Mouse (Mus musculus) left cerebral cortex, adult 11 months (tissue): ENCODE results near the gene Gnb1l.

Experiments
- DNase-seq: peaks from one replicate; pipeline ENCODE4 v3.0.0; 2022; ENCODE audit warnings: low spot score

The Gnb1l gene

GRCm38 (mm10) chr16:18547891-18548290, 49.4 kb downstream of the Gnb1l start:
- no peak for DNase-seq

GRCm38 (mm10) chr16:18551604-18552003, 53.1 kb downstream of the Gnb1l start:
- DNase-seq: no peak

- DNase-seq: no peak
Measured at GRCm38 (mm10) chr16:18552106-18552710, 53.7 kb downstream of the Gnb1l start.

DNA sequence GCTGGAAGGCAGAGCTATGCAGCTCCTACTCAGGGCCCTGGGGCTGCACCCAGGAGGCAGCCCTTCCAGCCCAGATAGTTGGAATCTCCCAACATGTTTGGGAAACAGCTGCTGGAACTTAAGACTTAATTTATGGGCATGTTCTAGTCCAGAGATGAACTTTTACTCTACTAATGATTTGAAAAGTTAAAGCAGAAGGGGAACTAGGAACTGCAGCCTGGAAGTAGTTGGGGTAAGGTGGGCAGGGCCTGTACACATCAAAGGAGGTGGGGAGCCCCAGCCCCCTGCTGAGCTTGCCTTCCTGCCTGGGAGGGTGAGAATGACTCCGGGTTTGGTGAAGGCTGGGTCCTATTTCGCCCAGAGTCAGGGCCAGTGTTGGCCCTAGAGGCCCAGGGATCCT, 56.2 kb downstream of the Gnb1l start:
- DNase-seq: no peak

DNA sequence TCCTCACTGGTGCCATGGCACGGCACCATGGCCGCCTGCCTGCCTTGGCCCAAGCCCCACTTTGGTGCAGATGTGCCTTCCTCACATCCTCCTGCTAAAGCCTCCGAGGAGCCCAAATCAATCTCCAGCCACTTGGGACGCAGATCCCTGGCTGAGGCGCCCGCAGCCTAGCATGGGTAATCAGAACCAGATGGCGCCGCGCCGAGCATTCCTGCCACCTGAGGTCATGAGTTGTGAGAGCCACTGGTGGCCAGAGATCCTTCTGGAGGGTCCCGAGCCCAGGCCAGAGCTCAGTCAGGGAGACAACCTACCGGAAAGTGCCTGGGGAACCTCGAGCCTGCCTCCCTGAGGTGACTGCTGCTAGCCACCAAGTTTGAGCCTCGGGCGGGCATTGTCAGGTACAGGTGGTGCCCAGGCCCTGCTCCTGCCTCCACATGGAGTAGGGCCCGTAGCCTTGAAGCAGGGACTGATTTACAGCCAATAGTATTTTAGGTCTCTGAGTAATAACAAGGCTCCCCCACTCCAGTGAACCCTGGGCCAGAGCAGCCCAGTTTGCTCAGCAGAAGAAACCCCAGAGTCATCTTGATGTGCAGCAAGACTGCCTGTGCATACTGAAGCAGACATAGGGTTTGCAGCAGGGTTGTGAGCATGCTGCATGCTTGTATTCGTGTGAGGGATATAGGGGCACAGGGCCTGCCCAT, 56.9 kb downstream of the Gnb1l start:
- no peak for DNase-seq

DNA sequence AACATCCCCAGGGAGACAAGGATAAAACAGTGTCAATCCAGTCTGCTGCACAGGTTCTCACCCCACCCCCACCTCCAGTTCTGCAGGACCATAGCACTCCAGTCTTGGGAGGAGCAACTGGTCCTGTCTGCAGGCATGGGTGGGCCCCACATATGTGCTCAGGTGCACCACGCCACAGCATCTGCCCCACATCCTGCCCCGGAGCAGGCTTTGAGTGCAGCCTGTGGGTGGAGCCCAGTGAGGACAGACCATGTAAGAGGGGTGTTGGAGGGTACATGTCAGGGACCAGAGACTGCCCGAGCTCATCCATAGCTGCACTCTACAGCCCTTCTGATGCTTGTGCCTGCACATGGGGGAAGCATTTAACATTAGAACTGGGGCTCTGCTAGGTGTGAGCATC, 57.9 kb downstream of the Gnb1l start:
- no peak for DNase-seq

DNA sequence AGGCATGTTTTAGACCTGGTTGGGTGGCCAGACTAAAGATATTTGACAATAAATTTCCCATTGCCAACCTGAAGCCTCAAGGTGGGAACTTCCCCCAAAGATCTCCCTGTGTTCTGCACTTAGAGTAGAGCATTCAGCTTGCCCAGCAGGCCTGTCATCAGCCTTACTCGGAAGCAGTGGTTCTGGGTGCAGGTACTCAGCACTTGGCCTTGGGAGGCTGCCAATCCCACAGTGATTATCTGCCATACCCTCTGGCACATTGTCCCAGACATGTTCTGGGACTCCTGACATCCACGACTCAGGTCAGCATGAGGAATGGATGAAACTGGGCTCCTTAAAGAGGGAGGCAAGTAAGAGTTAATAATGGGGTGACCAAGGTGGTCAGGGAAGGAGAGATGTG, 66.0 kb downstream of the Gnb1l start:
- no peak for DNase-seq

- no peak for DNase-seq
Measured at GRCm38 (mm10) chr16:18568599-18568998, 70.1 kb downstream of the Gnb1l start.

DNA sequence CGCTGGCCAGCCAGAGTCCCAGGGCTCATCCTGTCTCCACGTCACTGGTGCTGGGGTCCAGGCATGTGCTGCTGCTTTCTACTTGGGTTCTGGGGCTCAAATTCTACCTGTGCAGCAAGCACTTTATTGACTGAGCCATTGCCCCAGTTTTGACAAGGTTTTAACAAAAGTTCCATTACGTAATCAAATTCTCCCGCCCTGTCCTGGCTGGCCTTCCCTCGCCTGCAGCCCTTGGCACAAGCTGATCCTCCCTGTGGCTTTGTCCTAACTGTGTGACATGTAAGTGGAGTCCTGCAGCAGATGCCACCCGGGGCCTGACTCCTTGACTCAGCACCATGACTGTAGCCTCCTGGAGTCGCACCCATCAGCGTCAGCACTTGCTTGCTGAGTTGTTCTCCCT, 75.7 kb downstream of the Gnb1l start:
- DNase-seq: no peak

DNA sequence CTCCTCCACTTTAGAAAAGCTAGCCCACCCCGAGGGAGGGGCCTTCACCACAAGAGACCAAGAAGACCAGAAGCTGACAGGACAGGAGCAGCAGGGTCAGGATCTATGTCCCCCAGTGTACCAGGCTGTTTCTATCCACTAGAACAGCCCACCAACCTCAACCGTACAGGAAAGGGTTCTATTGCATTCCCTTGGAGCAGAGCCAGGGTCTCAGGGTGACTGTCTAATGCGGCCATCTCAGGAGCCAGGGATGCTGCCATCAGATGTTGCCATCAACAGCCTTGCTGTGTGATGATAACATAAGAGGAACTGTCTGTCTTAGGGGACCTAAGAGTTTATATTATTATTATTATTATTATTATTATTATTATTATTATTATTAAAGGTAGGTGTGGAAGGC, 78.6 kb downstream of the Gnb1l start:
- DNase-seq: no peak

- DNase-seq: no peak
Measured at GRCm38 (mm10) chr16:18577599-18578160, 79.2 kb downstream of the Gnb1l start.

DNA sequence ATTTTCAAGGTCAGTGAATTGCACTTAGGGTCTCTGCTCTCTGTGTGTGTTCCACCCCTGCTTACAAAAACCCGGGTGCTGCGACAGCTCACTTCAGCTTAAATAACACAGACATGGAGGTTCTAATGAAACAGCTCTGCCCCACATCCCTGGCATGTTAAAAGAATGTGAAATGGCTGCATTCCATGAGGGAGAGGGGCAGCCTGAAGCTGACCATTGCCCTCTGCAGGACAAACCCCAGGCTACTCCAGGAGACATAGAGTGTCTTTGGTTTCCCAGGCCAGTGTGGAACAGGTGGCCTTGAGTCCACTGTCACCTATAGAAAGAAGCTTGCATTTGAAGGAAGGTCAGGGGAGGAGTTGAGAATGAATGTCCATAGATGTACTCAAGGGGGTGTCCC, 81.9 kb downstream of the Gnb1l start:
- no peak for DNase-seq

GRCm38 (mm10) chr16:18581050-18581622, 82.6 kb downstream of the Gnb1l start:
- no peak for DNase-seq

GRCm38 (mm10) chr16:18581623-18582205, 83.2 kb downstream of the Gnb1l start:
- DNase-seq: no peak

DNA sequence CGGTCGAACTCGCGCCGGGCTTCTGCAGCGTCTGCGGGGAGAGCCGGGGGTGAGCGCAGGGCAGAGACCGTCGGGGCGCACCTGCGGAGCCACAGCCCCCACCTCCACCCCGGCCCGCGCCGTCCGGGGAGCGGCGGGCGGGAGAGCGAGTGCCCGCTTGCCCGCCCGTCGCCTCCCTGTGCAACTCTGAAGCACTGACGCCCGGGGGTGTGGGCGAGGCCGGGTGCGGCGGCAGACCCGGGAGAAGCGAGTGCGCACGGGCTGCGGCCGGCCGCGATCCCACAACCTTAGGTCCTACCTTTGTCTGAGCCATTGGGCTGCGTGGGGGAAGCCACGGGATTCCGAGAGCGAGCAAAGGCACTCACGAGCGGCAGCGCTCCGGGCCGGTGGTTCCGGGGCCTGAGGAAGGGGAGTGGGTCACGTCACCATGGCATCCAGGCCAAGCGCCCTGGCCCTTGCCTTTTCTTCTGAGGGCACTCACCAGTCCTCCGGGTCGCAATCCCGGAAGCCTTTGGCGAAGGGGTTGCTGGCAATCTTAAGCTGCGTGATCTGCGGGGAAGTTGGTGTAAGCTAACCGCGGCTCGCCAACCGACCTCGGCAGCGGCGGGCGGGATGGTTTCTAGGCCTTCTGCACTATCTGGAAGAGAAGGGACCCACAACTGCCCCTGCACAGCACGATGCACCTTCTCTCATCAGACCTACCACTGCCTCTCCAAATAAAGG, 84.1 kb downstream of the Gnb1l start:
- DNase-seq: no peak

DNA sequence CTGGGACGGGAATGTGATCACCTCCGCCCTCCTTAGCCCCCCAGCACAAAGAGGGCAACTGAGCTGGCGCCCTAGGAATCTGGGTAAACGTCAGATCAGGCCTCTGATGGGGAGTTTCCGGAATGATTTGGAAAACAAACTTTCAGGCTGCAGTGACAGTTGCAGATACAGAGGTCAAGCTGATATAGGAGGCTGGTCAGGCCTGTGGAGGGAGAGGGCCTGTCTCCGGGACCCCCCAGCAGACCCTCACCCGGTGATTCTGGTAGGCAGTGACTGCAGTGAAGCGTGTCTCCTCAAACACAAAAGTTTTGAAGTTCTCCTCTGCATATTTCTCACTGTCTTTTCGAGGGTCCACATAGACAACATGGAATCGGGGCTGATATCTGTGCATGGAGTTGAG, 84.7 kb downstream of the Gnb1l start:
- DNase-seq: no peak

DNA sequence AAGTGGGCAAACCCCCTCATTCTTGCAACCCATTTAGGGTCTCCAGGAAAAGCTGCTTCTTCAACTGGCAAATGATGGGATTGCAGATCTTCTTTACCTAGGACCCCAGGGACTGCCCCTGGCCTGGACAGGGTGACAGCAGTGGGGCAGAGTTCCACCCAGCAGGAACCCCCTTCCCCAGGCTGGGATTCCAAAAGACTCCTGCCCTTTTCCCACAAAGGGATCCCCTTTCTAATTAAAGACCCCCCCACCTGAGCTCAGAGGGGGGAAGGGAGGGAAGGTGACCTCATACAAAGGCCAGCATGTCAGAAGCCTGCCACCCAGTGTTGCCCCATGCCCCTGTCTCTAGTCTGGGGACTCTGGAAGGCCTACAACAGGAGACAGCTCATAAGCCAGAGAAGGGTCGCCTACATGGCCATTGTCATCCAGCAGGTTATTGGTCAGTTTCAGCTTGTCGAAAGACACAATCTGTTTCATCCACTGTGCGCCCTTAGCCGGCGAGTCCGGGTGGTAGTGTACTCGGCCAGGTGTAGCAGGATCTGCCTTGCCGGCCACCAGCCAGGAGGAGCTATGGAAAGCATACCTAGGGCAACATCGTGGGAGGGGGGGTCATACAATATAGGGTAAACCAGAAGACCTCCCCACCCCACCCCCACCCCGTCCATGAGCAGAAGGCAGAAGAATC, 85.3 kb downstream of the Gnb1l start:
- DNase-seq: no peak

DNA sequence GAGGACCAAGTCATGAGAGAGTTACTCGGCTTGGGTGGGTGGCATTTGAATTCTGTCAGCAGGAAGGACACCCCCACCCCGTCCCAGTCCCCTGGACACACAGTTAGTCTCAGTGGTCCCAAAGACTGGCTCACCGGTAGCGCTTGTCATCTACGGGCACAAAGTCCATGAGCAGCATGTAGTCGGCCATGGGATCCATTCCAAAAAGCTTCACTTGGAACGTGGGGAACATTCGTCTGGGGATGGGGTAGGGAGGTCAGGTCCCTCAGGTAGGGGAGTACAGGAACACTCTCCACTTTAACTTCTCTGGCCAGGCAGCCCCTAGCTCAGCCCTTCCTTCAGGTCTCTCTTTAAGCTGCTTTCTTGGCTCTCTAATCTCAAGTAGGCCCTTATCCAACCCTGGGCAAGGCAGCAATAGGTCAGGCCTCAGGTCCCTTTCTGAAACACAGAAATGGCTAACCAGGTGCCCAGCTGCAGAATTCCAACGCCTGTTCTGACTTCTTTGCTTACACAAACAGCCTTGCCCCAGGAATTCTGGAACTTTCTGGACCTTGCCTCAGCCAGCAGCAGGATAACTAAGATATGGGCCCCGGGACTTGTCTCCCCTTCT, 86.5 kb downstream of the Gnb1l start:
- no peak for DNase-seq

DNA sequence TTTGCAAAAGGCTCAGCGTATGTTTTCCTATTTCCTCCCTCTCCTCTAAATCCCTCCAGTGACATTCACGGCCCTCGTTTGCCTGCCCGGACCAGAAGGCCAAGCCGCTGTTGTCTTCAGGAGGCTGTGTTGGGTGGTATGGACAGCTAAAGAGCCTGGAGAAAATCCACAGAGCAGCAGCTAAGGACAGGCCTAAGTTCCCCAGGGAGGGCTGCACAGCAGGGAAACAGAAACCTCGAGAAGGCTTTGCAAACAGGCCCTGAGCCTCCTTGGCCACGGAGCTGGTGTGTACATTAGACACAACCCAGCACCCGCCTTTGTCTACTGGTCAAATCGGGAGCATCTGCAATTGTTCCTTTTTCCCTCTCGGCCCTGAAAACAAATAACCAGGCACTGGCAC, 87.2 kb downstream of the Gnb1l start:
- DNase-seq: no peak

- no peak for DNase-seq
Measured at GRCm38 (mm10) chr16:18586076-18586905, 87.8 kb downstream of the Gnb1l start.
